Mouse (Mus musculus) spleen, adult 2 months (tissue): ENCODE results near the gene Hmg20b. TPM values are rescaled to one million over a fixed set of nuclear protein-coding genes. Genes with fewer than 3 reads are reported as not detected.

Experiments
- DNase-seq, 2 experiments: peaks; one replicate each; pipeline versions ENCODE4 v3.0.0 to v3.0.0-alpha.2; 2012 to 2021; ENCODE audit warnings: low spot score in 2 of 2, low read depth in 1 of 2
- H3K27ac ChIP-seq: fragments of 200-500 bp; 2 replicates; pipeline ENCODE4 v1.5.1; 2012; ENCODE audit warnings: low read length, inconsistent platforms; ENCODE audit not compliant: insufficient read depth
- H3K27me3 ChIP-seq: fragments of 200-500 bp; 2 replicates; pipeline ENCODE4 v1.6.1; 2012; ENCODE audit warnings: mild to moderate bottlenecking, moderate library complexity, low read length, inconsistent platforms; ENCODE audit not compliant: control insufficient read depth, insufficient read depth
- H3K36me3 ChIP-seq: fragments of 200-500 bp; 2 replicates; pipeline ENCODE4 v1.6.1; 2012; ENCODE audit warnings: mild to moderate bottlenecking, low read length, inconsistent platforms; ENCODE audit not compliant: control insufficient read depth, insufficient read depth
- H3K4me1 ChIP-seq: fragments of 200-500 bp; 2 replicates; pipeline ENCODE4 v1.6.1; 2011; ENCODE audit warnings: inconsistent platforms; ENCODE audit not compliant: control insufficient read depth, insufficient read depth, insufficient read length
- H3K4me3 ChIP-seq: fragments of 200-500 bp; 2 replicates; pipeline ENCODE4 v1.5.1; 2011; ENCODE audit warnings: mild to moderate bottlenecking, inconsistent platforms; ENCODE audit not compliant: insufficient read depth, insufficient read length; ENCODE audit errors: extremely low read depth
- CTCF ChIP-seq: fragments of 200-500 bp; IDR thresholded peaks from 2 replicates; pipeline ENCODE4 v1.5.1; 2011; ENCODE audit warnings: mild to moderate bottlenecking, inconsistent platforms; ENCODE audit not compliant: insufficient read depth, insufficient read length, insufficient replicate concordance; ENCODE audit errors: extremely low read depth
- POLR2A ChIP-seq: fragments of 200-500 bp; IDR thresholded peaks from 2 replicates; pipeline ENCODE4 v1.6.1; 2011; ENCODE audit warnings: low read depth, low read length, inconsistent platforms
- WGBS: fragments of 180-500 bp; shearing (Covaris S2); methylation state at CpG from one replicate; pipeline ENCODE4 v1.1.7; 2018; 5-methylcytosine and 5-hydroxymethylcytosine counted together
- polyA plus RNA-seq: library from polyadenylated mRNA; depleted of rRNA; stranded (reverse); fragments of >200 nt; gene quantifications from 2 replicates; pipeline ENCODE4 v1.2.3, GENCODE M21; 2012

Gene Hmg20b
- polyA plus RNA-seq, 1 experiment = 74.8 TPM

DNA sequence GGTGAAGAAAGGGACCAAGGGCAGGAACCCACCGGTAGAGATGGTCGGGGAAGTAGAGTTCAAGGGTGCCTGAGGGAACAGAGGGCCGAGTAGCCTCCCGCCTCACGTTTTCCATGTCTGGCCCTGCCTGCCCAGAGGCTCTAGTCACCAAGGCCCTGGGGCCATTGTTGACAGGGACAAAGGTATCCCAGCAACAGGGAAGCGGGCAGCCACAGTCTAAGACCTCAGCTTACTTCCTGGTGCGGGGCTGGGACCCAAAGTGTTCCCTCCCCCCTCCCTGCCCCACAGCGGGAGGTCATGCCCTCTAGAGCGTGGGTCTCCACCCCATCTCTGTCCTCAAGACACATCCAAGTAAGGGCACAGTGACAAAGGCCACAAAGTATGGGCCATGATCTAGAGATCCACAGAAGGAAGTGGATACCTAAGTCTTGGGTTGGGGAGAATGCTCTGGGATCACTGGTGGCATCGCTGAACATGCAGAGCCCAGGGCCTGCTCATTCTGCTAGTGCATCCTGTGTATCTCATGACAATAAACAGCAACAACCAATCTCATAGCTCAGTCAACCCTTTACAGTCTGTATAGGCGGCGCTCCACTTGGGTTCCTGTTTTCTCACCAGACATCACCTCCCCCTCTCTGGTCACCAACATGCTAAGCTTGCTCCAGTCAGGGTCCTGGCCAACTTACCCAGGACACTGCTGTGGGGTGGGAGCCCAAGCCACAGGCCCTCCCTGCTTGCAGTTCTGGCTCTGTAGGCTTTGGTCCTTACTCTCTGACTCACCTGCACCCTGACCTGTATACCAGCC lies 15.6 kb upstream of the Hmg20b start, which contains the start of gene 4930404N11Rik:
Gene 4930404N11Rik, minus strand, starts transcription at position 145 of the 805 bp plus-strand sequence.
- WGBS = 52% methylated on average over 12 of the region's 12 CpGs
- no peaks in the 10 kb centered on the region; the same call in none of the 2 replicates for H3K4me1 ChIP-seq
- no peak within 1 kb of the TSS for H3K4me3 ChIP-seq
- H3K36me3 ChIP-seq = peaks cover 39% of the 10 kb centered on the region
- TF ChIP-seq POLR2A (no peak), CTCF (no peak)
- no peaks in the 10 kb centered on the region for H3K27me3 ChIP-seq
- no peak for DNase-seq
- H3K27ac ChIP-seq = no peak within 1 kb of the TSS; the same call in 1 of the 2 replicates

GRCm38 (mm10) chr10:81365073-81365472 lies 14.8 kb upstream of the Hmg20b start:
- no peak for TF ChIP-seq CTCF
- no peak for TF ChIP-seq POLR2A
- DNase-seq = no peak
- no peaks in the 10 kb centered on the region for H3K27me3 ChIP-seq
- H3K4me3 ChIP-seq = no peak overlapping the region
- H3K4me1 ChIP-seq = no peaks in the 10 kb centered on the region; the same call in none of the 2 replicates
- H3K36me3 ChIP-seq = peaks cover 31% of the 10 kb centered on the region
- WGBS = 64% methylated on average over 4 of the region's 4 CpGs
- H3K27ac ChIP-seq = no peak overlapping the region

- Histone ChIP-seq H3K27me3 (no peaks in the 10 kb centered on the region), H3K4me1 (no peaks in the 10 kb centered on the region; the same call in none of the 2 replicates), H3K36me3 (peaks cover 27% of the 10 kb centered on the region), H3K27ac (no peak overlapping the region), H3K4me3 (no peak overlapping the region)
- TF ChIP-seq CTCF (no peak), POLR2A (no peak)
- DNase-seq = no peak
- 95% methylated on average over 28 of the region's 28 CpGs for WGBS
Observed at GRCm38 (mm10) chr10:81364666-81365065, 14.4 kb upstream of the Hmg20b start.

- Histone ChIP-seq H3K27me3 (no peaks in the 10 kb centered on the region), H3K27ac (no peak overlapping the region), H3K4me1 (peaks cover under 1% of the 10 kb centered on the region), H3K4me3 (no peak overlapping the region), H3K36me3 (peaks cover 19% of the 10 kb centered on the region)
- TF ChIP-seq POLR2A (no peak), CTCF (no peak)
- WGBS = 96% methylated on average over 54 of the region's 54 CpGs
- DNase-seq = no peak
Observed at GRCm38 (mm10) chr10:81363436-81364346, 13.4 kb upstream of the Hmg20b start.

DNA sequence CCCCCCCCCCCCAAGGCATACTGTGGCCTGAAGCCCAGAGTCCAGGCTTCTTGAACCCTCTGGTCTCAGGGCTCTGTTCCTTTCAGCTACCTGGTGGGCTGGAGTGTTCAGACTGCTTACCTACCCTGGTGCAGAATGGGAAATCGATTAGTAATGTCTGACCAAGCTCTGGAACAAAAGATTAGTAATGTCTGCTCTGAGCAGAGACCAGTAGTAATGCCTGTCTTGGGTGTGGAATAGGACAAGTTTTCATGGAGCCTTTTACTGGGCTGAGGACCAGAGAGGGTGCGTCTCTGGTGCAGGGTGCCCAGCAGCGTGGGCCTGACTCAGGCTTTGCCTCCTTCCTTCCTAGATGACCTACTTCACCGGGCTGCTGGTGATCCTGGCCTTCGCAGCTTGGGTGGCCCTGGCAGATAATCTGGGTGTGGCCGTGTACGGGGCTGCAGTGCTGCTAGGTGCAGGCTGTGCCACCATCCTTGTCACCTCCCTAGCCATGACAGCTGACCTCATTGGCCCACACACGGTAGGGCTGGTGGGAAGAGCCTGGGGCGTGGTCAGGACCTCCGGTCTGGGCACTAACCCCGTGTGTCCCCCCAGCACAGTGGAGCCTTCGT lies 12.2 kb upstream of the Hmg20b start:
- DNase-seq = no peak
- H3K4me3 ChIP-seq = no peak overlapping the region

DNA sequence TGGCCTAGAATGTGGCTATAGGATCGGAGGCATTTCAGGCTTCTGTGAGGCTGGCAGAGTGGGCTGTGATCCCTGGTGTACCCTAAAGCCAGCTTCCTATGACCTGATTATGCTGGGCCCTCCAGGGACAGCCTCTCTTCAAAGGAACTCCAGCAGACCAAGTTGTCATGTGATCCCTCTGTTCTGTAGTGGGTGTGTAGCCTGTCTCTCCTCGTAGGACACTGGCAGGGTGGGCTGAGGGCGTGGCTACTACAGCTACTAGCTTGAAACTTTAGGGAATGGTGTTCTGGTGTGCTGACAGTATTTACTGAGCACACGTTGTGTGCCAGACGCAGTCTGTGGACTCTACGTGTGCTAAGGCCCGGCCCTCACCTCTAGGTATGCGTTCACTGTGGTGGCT lies 10.4 kb upstream of the Hmg20b start:
- Histone ChIP-seq H3K27me3 (no peaks in the 10 kb centered on the region), H3K27ac (no peak overlapping the region), H3K36me3 (no peaks in the 10 kb centered on the region; the same call in 1 of the 2 replicates), H3K4me3 (no peak overlapping the region), H3K4me1 (peaks cover 19% of the 10 kb centered on the region)
- TF ChIP-seq POLR2A (no peak), CTCF (no peak)
- WGBS = 87% methylated on average over 8 of the region's 8 CpGs
- no peak for DNase-seq

More for the DNA sequence above, 12.2 kb upstream of the Hmg20b start:
- Histone ChIP-seq H3K27me3 (no peaks in the 10 kb centered on the region), H3K27ac (no peak overlapping the region; the same call in 1 of the 2 replicates), H3K36me3 (peaks cover 7% of the 10 kb centered on the region), H3K4me1 (peaks cover 12% of the 10 kb centered on the region)
- WGBS = 83% methylated on average over 12 of the region's 12 CpGs
- TF ChIP-seq CTCF (no peak), POLR2A (no peak)
